Mouse (Mus musculus) G1E (cell line): ENCODE results near the gene Dusp10. TPM values are rescaled to one million over a fixed set of nuclear protein-coding genes. Genes with fewer than 3 reads are reported as not detected.

Experiments used
- ATAC-seq: 2 replicates; pipeline ENCODE4 v1.8.0; 2016; ENCODE audit warnings: mild to moderate bottlenecking; ENCODE audit not compliant: insufficient number of reproducible peaks, poor library complexity, low FRiP score, severe bottlenecking; ENCODE audit errors: extremely low read depth
- DNase-seq: peaks from one replicate; pipeline ENCODE4 v3.0.0; 2012; ENCODE audit warnings: low spot score
- H3K27me3 ChIP-seq: 2 replicates; pipeline ENCODE4 v1.6.1; 2012; ENCODE audit warnings: mild to moderate bottlenecking, low read length, inconsistent platforms; ENCODE audit not compliant: insufficient read depth
- H3K36me3 ChIP-seq: replicated peaks from 2 replicates; pipeline ENCODE3; 2012; ENCODE audit warnings: mild to moderate bottlenecking, inconsistent platforms
- H3K4me1 ChIP-seq: 2 replicates; pipeline ENCODE4 v1.6.1; 2012; ENCODE audit warnings: low read depth, low read length, inconsistent platforms, mixed read lengths; ENCODE audit not compliant: insufficient read depth
- H3K4me3 ChIP-seq: 2 replicates; pipeline ENCODE4 v1.5.1; 2012; ENCODE audit warnings: low read depth, mild to moderate bottlenecking, inconsistent platforms, low read length, moderate library complexity, mixed read lengths
- H3K9me3 ChIP-seq: replicated peaks from 2 replicates; pipeline ENCODE4 v1.6.1; 2012; ENCODE audit warnings: inconsistent platforms
- CTCF ChIP-seq: IDR thresholded peaks from 2 replicates; pipeline ENCODE4 v1.5.1; 2012; ENCODE audit warnings: low read depth, low read length, inconsistent platforms, mixed read lengths
- GATA1 ChIP-seq: IDR thresholded peaks from 2 replicates; pipeline ENCODE4 v1.6.1; 2012; ENCODE audit warnings: borderline replicate concordance, low read length, inconsistent platforms, mixed read lengths
- GATA2 ChIP-seq: IDR thresholded peaks from 2 replicates; pipeline ENCODE4 v1.6.1; 2012; ENCODE audit warnings: low read depth, low read length, inconsistent platforms, borderline replicate concordance
- POLR2AphosphoS5 ChIP-seq: IDR thresholded peaks from 2 replicates; pipeline ENCODE4 v1.6.1; 2012; ENCODE audit warnings: low read depth, low read length, inconsistent platforms; ENCODE audit not compliant: insufficient replicate concordance
- TAL1 ChIP-seq: conservative IDR thresholded peaks from 2 replicates; pipeline ENCODE4 v1.6.1; 2012; ENCODE audit warnings: low read depth, low read length, inconsistent platforms, mixed read lengths
- polyA plus RNA-seq: library from polyadenylated mRNA; stranded (reverse); fragments of >175 nt; gene quantifications from 2 replicates; pipeline ENCODE4 v1.2.3, GENCODE M21; 2012
- total RNA-seq, 2 experiments: library from RNA; stranded (forward) in 1 of 2; stranded (reverse) in 1 of 2; fragments of 200-1000 nt in 1 of 2; fragments of >200 nt in 1 of 2; fragmentation: Nextera tagmentation in 1 of 2; gene quantifications; 2 replicates each; pipeline ENCODE4 v1.2.3; 2014 to 2017

Gene Dusp10
- total and polyA plus RNA-seq, 3 experiments = 0.27 TPM; not detected in 2

- peaks cover 33% of the 10 kb centered on the region for H3K9me3 ChIP-seq
- no peaks in the 10 kb centered on the region for H3K27me3 ChIP-seq
- no peaks in the 10 kb centered on the region for H3K4me1 ChIP-seq
- no peak for DNase-seq
- H3K36me3 ChIP-seq = no peaks in the 10 kb centered on the region
- H3K4me3 ChIP-seq = no peak overlapping the region
- TF ChIP-seq GATA1 (no peak), POLR2AphosphoS5 (no peak), CTCF (no peak), TAL1 (no peak), GATA2 (no peak)
- no peak for ATAC-seq
Measured at GRCm38 (mm10) chr1:184014091-184014490, 989 bp downstream of the Dusp10 start.

GRCm38 (mm10) chr1:184015995-184016730 lies 3.1 kb downstream of the Dusp10 start:
- no peak overlapping the region for H3K4me3 ChIP-seq
- H3K27me3 ChIP-seq = no peaks in the 10 kb centered on the region
- DNase-seq (no peak), ATAC-seq (no peak)
- TF ChIP-seq POLR2AphosphoS5 (no peak), TAL1 (no peak), GATA2 (no peak), GATA1 (no peak), CTCF (no peak)
- peaks cover 40% of the 10 kb centered on the region for H3K9me3 ChIP-seq
- no peaks in the 10 kb centered on the region for H3K36me3 ChIP-seq
- no peaks in the 10 kb centered on the region for H3K4me1 ChIP-seq

GRCm38 (mm10) chr1:184017606-184018005 lies 4.5 kb downstream of the Dusp10 start:
- ATAC-seq (no peak), DNase-seq (no peak)
- TF ChIP-seq GATA2 (no peak), POLR2AphosphoS5 (no peak), TAL1 (no peak), GATA1 (no peak), CTCF (no peak)
- H3K4me3 ChIP-seq = no peak overlapping the region
- no peaks in the 10 kb centered on the region for H3K4me1 ChIP-seq
- peaks cover 48% of the 10 kb centered on the region for H3K9me3 ChIP-seq
- no peaks in the 10 kb centered on the region for H3K36me3 ChIP-seq
- no peaks in the 10 kb centered on the region for H3K27me3 ChIP-seq

- Histone ChIP-seq H3K9me3 (peaks cover 45% of the 10 kb centered on the region), H3K36me3 (no peaks in the 10 kb centered on the region), H3K27me3 (no peaks in the 10 kb centered on the region), H3K4me3 (no peak overlapping the region), H3K4me1 (no peaks in the 10 kb centered on the region)
- no peak for DNase-seq
- TF ChIP-seq GATA2 (no peak), TAL1 (no peak), GATA1 (no peak), POLR2AphosphoS5 (no peak), CTCF (no peak)
- ATAC-seq = no peak
Measured at GRCm38 (mm10) chr1:184019042-184019721, 6.1 kb downstream of the Dusp10 start.

- no peaks in the 10 kb centered on the region for H3K36me3 ChIP-seq
- ATAC-seq = no peak
- H3K4me1 ChIP-seq = no peaks in the 10 kb centered on the region
- no peak for DNase-seq
- H3K27me3 ChIP-seq = no peaks in the 10 kb centered on the region
- H3K4me3 ChIP-seq = no peak overlapping the region
- TF ChIP-seq GATA2 (no peak), POLR2AphosphoS5 (no peak), CTCF (no peak), TAL1 (no peak), GATA1 (no peak)
- peaks cover 45% of the 10 kb centered on the region for H3K9me3 ChIP-seq
Measured at GRCm38 (mm10) chr1:184019722-184020107, 6.6 kb downstream of the Dusp10 start.

GRCm38 (mm10) chr1:184023971-184024370 lies 10.9 kb downstream of the Dusp10 start:
- H3K4me3 ChIP-seq = no peak overlapping the region
- no peak for ATAC-seq
- no peaks in the 10 kb centered on the region for H3K36me3 ChIP-seq
- peaks cover 45% of the 10 kb centered on the region for H3K9me3 ChIP-seq
- DNase-seq = no peak
- H3K4me1 ChIP-seq = no peaks in the 10 kb centered on the region
- TF ChIP-seq CTCF (no peak), POLR2AphosphoS5 (no peak)
- no peaks in the 10 kb centered on the region for H3K27me3 ChIP-seq
